Mouse (Mus musculus): ENCODE data around the gene Cd5.
A peak's percentile ranks its signal among the peaks of the same experiment; 100 is the strongest.

Gene Cd5

DNA sequence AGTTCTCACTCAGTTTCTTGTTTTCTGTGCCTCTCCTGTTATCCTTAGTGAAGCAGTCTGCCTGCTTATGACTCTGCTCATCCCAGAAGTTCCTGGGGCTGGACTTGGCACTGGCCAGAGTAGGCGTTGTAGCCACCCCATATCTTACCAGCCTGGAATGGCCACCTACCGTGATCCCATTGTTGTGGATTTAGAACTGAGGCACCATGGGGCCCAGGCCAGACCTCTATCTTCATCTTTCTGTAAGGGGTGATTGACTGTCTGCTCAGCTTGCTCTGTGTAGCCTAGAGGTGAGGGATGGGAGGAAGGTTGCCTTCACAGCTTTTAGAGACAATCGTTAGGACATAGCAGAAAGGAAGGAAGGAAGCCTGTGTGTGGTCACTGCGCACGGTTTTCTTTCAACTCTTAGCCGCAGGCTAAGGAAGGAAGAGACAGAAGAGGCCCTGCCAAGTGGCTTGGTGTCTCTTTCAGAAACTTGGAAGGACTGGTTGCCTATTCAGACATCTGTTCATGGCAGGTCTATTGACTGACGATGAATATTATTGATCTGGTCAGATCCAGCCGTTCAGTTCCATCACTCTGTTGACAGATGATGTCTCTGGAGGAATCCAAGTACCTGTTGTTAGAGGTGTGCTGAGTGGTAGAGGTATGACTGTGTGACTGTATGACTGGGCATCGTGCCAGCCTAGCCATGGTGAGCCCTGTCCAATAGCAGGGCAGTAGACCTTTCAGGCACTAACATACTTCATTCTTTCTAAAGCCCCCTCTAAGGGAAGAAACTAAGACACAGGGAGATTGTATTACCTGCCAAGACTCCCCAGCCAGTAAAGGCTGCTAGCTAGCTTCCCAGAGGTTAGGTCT lies 40.4 kb downstream of the Cd5 start:
- DNase-seq = no peak

DNA sequence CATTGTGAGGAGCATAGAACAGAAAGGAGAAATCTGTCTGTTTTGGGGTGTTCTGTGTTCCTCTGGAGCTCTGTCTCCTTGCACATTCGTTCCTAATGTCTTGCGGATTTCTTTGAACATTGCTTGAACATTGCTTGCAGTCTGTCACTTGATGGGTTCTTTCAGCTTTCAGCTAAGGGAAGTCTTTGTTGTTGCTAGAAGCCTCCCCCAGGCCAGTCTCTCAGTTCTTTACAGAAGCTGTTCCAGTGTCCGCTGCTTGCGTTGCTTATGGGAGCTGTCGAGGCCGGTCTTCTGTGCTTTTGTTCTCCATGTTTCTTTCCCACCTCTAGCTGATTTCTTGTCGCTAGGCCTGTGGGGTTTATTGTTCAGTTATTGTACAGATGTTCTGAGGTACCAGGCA lies 43.0 kb downstream of the Cd5 start:
- no peak for DNase-seq

DNA sequence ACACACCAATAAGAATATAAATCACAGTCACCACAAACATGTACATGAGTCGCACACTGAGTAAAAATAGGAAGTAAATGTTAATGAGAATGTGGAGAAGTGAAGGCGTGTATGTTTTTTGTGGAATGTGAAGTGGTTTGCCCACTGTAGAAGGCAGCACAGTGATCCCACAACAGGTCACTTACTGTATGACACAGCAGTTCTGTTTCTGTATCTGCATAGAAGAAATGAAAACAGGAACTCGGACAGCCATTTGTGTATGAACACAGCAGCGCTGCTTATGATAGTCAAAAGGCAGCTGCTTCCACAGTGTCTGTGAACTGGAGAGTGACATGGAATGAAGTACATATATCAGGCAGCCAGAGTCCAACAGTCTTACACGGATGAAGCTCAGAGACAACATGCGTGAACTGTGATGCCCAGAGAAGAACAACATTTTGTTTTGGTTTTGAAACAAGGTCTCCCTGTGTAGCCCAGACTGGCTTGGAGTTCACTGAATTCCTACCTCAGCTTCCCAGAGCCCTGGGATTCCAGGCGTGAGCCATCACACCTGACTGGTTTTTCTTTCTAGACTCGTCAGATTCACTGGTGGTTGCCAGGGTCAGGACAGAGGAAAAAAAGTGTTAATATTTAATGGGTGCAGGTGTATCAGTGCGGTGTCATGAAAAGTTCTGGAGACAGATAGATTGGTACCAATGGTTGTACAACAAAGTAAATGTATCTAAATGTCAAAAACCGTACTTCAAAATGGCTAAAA lies 44.7 kb downstream of the Cd5 start:
- DNase-seq = peak; percentile 55

DNA sequence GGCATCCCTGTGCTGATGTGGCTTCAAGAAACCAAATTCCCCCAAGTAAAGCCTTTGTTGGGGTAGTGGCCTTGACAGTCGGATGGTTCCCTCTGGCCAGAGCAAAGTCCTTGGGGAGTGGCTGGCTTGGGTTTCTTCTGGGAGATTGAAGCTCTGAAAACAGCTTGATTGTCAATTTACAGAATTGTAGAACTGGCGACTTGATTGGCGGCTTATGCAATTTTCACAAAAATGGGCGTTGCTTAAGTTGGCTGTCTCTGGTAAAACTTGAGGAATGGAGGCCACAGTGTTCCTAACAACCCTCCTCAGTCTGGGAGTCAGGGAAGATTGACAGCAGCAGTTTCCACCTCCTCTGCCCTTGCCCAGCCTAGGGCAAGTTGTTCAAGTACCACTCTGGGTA lies 46.4 kb downstream of the Cd5 start:
- peak; percentile 79 for DNase-seq

DNA sequence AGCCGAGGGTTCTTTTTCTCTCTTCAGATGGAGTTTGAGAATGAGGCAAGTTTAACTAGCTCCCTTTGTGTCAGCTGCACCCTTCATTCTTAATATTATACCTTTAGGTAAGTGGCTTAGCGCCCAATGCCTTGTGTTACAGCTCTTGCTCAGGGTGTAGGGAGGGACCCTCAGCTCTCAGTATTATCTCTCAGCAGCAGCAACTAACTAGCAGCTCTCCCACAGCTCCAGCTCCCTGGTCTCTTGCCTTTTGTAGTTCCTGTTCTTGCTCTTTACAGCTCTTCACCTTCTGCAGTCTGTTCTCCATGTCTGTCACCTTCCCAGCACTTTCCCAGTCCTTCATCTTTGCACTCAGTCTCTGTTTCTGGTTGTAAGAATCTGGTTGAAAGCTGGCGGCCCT lies 47.1 kb downstream of the Cd5 start:
- no peak for DNase-seq

DNA sequence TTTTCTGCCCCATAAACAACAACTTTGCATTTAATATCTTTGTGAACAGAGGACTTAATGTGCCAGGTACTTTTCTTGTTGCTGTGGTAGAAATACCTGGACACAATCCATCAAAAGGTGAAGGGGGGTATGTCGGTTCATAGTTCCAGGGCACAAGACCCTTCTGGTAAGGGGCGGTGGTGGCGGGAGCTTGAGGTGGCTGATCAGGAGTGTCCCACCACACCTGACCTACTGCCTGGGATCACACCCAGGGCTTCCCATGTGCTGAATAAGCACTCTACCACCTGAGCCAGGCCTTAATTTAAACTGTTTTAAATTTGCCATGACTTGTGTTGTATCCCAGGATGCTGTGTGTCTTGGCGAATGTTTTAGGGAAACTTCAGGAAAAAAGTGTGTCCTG lies 47.7 kb downstream of the Cd5 start:
- no peak for DNase-seq

DNA sequence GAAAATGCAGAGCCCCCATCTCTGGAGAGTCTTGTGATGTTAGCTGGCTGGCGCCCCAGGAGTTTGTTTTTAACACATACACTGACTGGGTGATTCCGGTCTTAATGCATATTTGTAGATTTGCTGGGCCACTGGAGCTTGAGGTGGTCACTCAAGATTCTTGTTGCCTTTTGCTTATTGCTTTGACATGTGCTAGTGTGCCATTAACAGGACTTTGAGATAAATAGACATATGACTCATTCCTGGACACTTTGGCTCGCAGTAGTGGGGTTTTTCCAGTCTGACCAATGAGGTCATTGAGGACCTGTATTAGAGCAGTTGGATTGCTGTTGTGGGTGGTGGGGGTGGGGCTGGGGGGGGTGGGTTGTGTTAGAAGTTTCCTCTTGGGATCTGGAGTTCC lies 48.5 kb downstream of the Cd5 start:
- DNase-seq = peak; percentile 61

DNA sequence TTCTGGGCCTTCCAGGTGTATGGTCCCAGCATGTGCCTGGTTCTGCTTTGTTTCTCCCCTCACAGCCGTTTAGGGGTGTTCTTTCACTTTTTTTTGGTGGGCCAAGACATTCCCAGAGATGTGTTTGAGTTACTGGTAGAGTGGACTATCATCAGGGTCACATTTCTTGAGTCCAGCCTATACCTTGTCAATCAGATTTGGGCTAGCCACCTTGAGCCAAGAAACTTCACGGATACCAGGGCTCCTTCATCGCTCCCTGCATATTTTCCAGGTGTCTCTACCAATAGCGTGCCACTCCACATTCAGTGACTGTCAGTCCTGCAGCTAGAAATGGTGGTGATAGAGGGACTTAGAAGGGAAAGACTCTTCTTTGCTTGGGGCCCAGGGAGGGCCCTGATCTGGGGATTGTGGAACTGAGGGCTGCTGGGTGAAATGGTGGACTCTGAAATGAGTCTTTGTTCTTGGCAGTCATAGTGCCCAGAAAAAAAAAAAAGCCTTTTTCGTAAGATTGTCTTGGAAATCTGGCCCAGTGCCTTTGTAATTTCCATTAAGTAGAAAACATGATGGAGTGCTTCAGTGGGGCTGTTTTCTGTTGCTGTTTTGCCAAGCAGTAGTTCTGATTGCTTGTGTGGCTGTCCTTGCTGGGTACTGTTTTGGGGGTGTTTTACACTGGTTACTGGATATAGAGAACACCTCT lies 49.2 kb downstream of the Cd5 start:
- DNase-seq = peak; percentile 57

DNA sequence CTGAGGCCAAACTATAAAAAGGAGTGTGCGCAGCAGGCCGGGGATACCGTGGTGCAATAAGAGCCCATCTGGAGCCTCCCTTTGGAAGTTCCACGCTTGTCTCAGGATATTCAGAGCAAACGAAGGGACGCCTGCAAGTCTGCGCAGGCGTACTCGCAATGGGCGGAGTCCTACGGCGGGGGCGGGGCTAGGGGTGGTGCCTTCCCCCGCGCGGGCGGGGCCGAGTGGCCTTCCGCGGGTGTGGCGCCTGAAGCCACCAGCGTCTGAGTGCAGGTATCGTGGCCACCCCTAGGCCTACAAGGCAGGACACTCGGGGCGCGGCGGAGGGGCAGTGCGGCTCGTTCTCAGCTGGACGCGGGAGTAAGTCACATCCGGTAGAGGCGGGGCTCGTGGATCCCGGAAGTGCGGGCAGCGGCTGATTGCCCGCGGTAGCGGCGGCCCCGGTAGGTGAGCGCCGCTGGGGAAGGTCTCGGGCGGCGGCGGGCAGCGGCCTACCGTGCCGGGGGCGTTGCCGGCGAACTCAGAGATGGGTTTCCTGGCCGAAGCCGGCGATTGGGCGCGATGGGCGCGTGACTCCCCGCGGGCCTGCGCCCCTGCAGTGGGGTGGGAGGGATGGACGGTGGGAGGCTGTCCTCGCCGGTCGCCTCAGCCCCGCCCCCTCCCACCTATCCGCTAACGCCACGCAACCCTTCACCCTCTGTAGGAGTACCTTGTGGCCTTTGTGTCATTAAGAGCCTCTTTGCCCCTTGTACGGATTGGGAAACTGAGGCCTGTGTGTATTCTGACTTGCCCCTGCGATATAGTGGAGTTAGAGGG lies 50.1 kb downstream of the Cd5 start, which contains the start of gene Vps37c:
Gene Vps37c, plus strand, starts transcription at position 199 of the 816 bp plus-strand sequence.
- DNase-seq = peak; percentile 94

DNA sequence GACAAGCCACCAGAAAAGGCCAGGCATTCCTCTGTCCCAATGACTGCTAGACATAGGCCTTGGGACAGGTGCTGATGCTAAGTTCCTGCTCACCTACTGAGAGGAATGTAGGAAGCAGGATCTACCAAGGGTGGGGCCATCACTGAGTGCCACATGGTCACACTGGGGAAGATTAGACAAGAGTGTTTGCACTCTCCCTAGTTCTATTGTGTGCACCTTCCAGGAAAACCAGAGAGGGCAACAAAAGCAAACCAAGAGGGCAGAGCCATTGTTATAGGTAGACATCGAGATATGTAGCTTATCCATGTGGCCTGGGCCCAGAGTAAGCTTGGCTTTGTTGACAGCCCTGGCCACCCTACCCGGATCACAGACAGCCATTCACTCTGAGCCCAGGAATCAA lies 53.1 kb downstream of the Cd5 start:
- no peak for DNase-seq

DNA sequence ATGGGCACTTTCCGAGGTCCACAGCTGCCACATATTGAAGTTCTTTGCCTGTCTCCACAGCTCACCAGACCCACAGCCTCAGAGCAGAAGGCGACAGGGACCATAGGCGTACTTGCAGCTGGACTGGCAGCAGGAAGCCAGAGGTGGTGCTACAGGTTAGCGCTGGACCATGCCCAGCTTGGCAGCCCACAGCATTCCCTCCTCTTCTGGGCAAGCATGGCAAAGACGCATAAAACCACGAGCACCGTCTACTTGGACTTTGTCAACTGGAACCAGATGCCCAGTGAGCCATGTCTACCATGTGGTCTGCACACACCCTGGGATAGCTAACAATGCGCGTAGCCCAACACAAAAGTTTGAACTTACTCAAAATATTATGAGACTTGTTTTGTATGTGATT lies 53.7 kb downstream of the Cd5 start:
- DNase-seq = peak; percentile 87

DNA sequence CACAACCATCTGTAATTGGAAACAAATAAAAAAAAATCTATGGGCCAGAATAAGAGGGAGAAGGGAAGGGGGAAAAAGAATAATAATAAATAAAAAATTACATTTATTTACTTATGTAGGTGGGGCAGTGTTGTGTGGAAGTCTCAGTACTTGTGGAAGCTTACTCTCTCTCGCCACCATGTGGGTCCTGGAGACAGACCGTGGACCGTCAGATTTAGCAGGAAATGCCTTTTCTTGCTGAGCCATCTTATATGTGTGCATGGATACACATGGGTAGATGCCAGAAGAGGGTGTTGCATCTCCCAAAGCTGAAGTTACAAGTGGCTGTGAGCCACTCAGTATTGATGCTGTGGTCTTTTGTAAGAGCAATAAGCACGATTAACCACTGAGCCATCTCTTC lies 57.2 kb downstream of the Cd5 start:
- no peak for DNase-seq

DNA sequence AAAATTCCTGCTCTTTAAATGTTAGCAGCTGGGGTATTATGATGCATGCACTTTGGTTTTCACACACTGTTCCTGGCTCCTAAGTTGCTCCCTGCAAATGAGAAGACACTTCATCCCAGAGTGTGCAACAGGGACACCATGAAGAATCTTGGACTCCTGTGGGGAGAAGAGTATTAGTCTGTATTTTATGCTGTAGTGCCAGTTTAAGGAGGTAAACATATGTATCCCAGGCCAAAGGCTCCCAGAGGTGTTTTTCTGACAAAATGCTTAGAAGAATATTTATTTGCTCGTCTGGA lies 60.1 kb downstream of the Cd5 start:
- no peak for DNase-seq

DNA sequence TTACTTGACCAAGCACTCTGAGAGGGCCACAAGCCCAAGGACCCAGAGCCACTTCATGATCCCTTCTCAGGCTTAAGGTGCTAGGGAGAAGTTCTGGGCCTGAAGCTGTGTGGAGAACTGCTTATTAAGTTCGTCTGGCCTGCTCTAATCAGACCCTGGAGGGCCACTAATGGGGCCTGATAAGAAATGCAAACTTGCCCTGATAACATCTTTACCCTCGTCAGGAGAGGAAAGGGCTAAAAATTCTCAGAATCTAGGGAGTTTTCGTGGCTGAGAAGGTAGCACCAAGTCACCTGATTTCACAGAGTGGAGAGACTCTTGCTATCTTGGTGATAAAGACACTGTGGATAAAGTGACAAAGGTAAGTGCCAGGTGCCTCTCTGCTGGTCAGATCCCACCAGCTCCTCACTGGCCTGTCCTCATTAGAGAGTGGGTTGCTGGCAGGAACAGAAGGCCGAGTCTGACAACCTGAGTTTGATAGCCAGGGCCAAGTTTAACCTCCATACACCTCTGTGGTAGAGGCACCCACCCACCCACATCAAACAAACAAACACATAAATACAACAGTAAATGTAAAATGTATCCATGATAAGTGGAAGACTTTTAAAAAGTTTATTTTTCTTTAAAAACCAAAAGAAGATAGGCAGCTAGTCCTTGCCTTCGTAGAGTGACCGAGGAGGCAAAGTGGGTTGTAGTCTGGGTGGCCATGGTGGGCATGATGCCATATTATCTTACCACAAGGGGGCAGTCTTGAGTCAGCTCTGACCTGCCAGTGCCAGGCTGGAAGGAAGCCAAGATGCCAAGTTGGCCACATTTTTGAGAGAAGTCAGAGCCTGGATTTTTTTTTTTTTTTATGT lies 60.7 kb downstream of the Cd5 start, which contains the start of gene Pga5:
Gene Pga5, minus strand, starts transcription at position 157 of the 857 bp plus-strand sequence.
- DNase-seq = peak; percentile 92

DNA sequence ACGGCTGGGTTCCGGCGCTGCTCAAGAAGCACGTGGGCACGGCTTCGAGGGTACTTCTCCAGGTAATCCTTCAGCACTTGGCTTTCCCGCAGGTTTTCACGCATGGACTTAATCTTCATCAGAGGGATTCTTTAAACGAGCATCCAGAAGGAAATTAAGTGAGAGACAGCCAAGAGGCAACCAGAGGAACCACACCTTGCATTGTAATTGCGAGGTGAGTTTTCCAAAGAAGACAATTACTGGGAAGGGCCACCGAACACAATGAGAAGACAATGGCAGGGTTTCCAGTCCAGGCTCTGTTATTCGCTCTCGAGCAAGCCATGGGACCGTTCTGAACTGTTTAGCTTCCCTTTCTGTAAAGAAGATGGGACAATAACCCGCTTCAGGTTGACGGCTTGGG lies 62.1 kb downstream of the Cd5 start:
- DNase-seq = no peak

DNA sequence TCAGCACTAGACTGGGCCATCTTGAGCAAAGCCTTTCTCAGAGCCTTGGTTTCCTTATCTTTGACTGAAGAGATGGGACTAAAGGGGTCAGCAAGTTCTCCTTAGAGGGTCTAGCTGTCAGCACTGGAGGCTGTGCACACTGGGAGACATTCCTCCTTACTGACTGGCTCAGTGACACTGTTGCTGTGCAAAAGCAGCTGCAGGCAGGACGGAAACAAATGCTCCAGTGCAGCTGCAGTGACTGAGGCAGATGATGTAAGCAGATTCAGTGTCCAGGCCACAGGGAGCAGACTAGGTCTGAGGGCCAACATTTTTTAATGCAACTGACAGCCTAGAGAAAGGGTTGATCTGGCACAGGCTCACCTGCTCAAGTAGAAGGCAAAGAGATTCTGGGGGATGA lies 65.5 kb downstream of the Cd5 start:
- no peak for DNase-seq

DNA sequence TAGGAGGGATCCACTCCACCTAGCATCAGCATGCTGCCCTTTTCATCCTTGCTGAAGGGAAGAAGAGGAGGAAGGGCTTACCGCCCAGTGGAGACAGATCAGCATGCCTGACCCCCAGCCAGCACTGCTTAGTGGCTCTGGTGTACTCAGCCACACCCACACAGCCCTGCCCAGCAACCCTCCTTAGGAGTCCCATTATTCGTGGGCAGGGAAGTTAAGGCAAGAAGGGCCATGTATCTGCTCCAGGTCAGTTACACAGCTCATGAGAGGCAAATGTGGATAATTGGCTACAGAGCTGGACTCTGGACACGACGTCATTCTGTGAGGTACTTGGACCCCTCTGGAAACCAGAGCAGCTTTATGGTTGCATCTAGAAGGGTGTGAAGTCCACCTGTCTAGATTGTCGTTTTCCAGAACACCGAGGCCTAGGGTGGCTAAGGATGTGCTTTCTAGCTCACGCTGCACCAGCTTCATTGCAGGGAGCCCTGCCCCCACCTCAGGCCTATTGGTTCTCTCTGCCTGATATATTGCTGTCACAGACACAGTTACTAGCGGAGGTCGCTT lies 66.9 kb downstream of the Cd5 start:
- DNase-seq = no peak

DNA sequence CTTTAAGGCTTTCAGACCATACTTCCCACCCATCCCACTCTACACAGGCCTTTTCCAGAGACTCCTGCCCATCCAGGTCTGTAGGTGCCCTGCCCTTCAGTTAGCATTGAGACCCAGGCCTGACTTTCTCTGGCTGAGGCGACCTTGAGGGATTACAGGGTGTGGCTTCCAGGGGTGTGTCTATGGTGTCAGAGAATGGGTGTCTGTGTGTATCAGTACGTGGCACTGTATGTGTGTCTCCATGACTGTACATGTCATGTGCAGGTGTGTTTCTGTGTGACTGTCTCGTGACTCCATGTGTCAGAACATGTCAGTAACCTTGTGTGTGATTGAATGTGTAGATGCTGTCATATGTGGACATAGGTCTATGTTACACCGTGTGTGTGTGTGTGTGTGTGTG lies 67.5 kb downstream of the Cd5 start:
- no peak for DNase-seq

Data from kidney, adult 9 months (tissue).